Mouse (Mus musculus): ENCODE data around the gene Nudc.

The Nudc gene

DNA sequence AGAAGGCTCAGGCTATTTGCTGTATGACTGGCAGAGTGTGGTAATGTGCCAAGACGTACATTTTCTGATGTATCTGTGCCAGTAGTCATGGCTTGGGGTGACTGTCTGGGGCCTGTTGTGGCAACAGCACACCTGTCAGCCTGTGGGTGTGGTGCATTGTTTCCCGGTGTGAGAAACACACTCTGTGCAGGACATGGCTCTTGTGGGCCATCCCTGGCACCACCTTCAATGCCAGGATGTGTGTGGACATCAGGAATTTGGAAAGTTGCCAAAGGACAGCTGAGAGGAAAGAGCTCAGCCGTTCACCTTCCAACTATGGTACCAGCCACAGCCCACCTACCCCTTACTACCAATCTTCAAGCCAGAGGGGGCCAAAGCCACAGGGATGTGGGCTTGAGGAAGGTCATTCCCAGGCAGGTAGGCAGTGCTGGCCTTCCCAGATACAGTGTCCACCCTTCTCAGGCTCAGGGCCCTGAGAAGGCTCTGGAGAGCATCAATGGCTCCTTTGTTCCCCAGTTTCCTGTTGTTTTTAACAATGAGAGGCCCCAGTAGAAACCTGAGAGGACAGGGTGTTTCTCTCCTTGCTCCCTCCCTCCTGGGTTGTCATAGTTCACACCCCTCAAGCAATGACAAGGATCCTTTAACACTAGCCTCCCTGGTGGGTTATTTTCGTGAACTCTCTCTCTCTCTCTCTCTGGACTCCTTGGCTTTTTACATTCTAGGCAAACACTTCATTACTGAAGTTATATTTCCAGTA, 56.1 kb downstream of the Nudc start:
- no peak for DNase-seq (ENCODE audit: low spot score)

DNA sequence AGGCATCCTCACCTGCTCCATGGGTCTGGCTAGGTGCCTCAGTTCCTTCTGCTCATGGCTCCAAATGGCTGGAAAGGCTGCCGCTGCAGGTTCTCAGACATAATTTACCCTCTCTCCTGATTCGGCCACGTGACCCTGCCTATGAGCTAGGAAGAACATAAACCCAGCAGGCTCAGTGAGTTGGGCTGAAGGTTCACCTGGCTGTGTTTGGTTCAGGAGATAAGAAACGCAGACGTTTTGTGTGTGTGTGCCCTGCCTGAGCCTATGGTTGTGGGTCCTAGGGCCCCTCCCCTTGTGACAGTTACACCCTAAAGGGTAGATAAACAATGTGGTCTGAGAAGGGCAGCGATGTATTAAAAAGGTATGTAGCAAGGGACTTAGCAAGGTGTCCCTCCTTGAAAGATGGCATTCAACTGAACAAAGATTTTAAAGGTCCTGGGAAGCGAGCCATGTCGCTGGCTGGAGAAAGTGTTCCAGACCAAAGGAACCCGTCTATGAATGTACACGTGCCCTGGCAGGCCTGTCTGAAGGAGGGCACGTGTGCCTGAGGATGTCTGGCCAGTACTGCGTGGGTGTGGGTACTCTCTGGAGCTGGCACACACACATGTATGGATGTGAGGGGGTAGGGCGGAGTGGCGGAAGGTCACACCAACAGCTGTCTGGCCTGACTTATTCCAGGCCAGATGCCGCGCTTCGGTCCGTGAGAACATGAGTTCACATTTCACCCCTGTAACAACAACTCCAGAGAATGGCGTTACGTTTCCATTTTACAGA, 57.0 kb downstream of the Nudc start:
- DNase-seq (ENCODE audit: low spot score), result no peak

GRCm38 (mm10) chr4:133486673-133487357, 59.0 kb downstream of the Nudc start:
- DNase-seq (ENCODE audit: low spot score), result no peak

- DNase-seq (ENCODE audit: low spot score), result no peak
Measured at GRCm38 (mm10) chr4:133485691-133486425, 59.9 kb downstream of the Nudc start.

- DNase-seq (ENCODE audit: low spot score), result no peak
Measured at GRCm38 (mm10) chr4:133484266-133485025, 61.4 kb downstream of the Nudc start.
